Mouse (Mus musculus) R1 (cell line): ENCODE results near the gene Slc16a13.

Source experiments
- DNase-seq: peaks from one replicate; pipeline ENCODE4 v3.0.0-alpha.2; 2018; ENCODE audit warnings: low read depth, low spot score

Slc16a13 gene

GRCm38 (mm10) chr11:70220731-70221602 is at the start of gene Slc16a13:
TSS of gene Slc16a13 (minus strand) at chr11:70221064.
- peak; percentile 99 for DNase-seq

GRCm38 (mm10) chr11:70266405-70266804 is 45.5 kb upstream of the Slc16a13 start:
- no peak for DNase-seq

- no peak for DNase-seq
These were observed 45.0 kb upstream of the Slc16a13 start for GRCm38 (mm10) chr11:70265819-70266218.

- no peak for DNase-seq
These were observed 44.4 kb upstream of the Slc16a13 start for GRCm38 (mm10) chr11:70265252-70265651.

GRCm38 (mm10) chr11:70259035-70259434 is 38.2 kb upstream of the Slc16a13 start:
- DNase-seq, result no peak

GRCm38 (mm10) chr11:70254931-70255531 is 34.2 kb upstream of the Slc16a13 start, which contains the start of gene Alox12:
TSS of gene Alox12 (minus strand) at chr11:70255353.
- DNase-seq, result peak; percentile 75

GRCm38 (mm10) chr11:70254337-70254736 is 33.5 kb upstream of the Slc16a13 start:
- DNase-seq, result no peak

GRCm38 (mm10) chr11:70251853-70252252 is 31.0 kb upstream of the Slc16a13 start:
- no peak for DNase-seq

GRCm38 (mm10) chr11:70250150-70250549 is 29.3 kb upstream of the Slc16a13 start:
- DNase-seq, result no peak

- DNase-seq, result peak; percentile 79
These were observed 26.4 kb upstream of the Slc16a13 start for GRCm38 (mm10) chr11:70247136-70247845.

GRCm38 (mm10) chr11:70242591-70242990 is 21.7 kb upstream of the Slc16a13 start:
- DNase-seq, result no peak

- peak; percentile 92 for DNase-seq
These were observed 18.8 kb upstream of the Slc16a13 start, which contains the start of the genes Gm21988 and Rnasek for GRCm38 (mm10) chr11:70239541-70240279. TSS of gene Gm21988 (minus strand) at chr11:70239830. TSS of gene Rnasek (minus strand) at chr11:70239842.

GRCm38 (mm10) chr11:70238591-70239440 is 18.0 kb upstream of the Slc16a13 start:
- DNase-seq, result no peak

- DNase-seq, result peak; percentile 97
These were observed 16.7 kb upstream of the Slc16a13 start, which contains the start of gene 0610010K14Rik for GRCm38 (mm10) chr11:70237457-70238167. TSS of gene 0610010K14Rik (minus strand) at chr11:70237914.

- DNase-seq, result no peak
These were observed 15.9 kb upstream of the Slc16a13 start for GRCm38 (mm10) chr11:70236717-70237116.

- DNase-seq, result no peak
These were observed 14.5 kb upstream of the Slc16a13 start for GRCm38 (mm10) chr11:70235254-70235900.

GRCm38 (mm10) chr11:70234497-70234896 is 13.6 kb upstream of the Slc16a13 start:
- no peak for DNase-seq

- no peak for DNase-seq
These were observed 13.2 kb upstream of the Slc16a13 start for GRCm38 (mm10) chr11:70234037-70234436.

- no peak for DNase-seq
These were observed 12.2 kb upstream of the Slc16a13 start for GRCm38 (mm10) chr11:70233016-70233415.
